Mouse (Mus musculus) ES-Bruce4 (cell line): Measurements from ENCODE around the gene Dhh. TPM values are rescaled to one million over a fixed set of nuclear protein-coding genes. Genes with fewer than 3 reads are reported as not detected.

Source experiments
- H3K27ac ChIP-seq: 2 replicates; pipeline ENCODE4 v1.5.1; 2012; ENCODE audit warnings: low read length, inconsistent platforms; ENCODE audit not compliant: insufficient read depth
- H3K27me3 ChIP-seq: 2 replicates; pipeline ENCODE4 v1.6.1; 2012; ENCODE audit warnings: mild to moderate bottlenecking, low read length, inconsistent platforms; ENCODE audit not compliant: control insufficient read depth, poor library complexity, insufficient read depth, severe bottlenecking
- H3K36me3 ChIP-seq: 2 replicates; pipeline ENCODE4 v1.6.1; 2012; ENCODE audit warnings: inconsistent platforms, mild to moderate bottlenecking, low read length, moderate library complexity; ENCODE audit not compliant: control insufficient read depth, poor library complexity, insufficient read depth, severe bottlenecking
- H3K4me1 ChIP-seq: one replicate; pipeline ENCODE4 v1.8.1; 2011; ENCODE audit warnings: low read length; ENCODE audit not compliant: control insufficient read depth, insufficient read depth
- H3K4me3 ChIP-seq: 2 replicates; pipeline ENCODE4 v1.5.1; 2011; ENCODE audit warnings: low read depth, mild to moderate bottlenecking, low read length
- H3K9ac ChIP-seq: 2 replicates; pipeline ENCODE4 v1.6.1; 2012; ENCODE audit warnings: low read depth, mild to moderate bottlenecking, inconsistent platforms; ENCODE audit not compliant: poor library complexity, severe bottlenecking
- H3K9me3 ChIP-seq: replicated peaks from 2 replicates; pipeline ENCODE4 v1.6.1; 2012; ENCODE audit warnings: mild to moderate bottlenecking, low read length, inconsistent platforms; ENCODE audit not compliant: control insufficient read depth, poor library complexity, insufficient read depth, severe bottlenecking
- CTCF ChIP-seq: IDR thresholded peaks from one replicate; pipeline ENCODE4 v1.8.1; 2011; ENCODE audit warnings: low read depth, low read length
- EP300 ChIP-seq: IDR thresholded peaks from 2 replicates; pipeline ENCODE4 v1.6.1; 2011; ENCODE audit warnings: low read depth, low read length; ENCODE audit not compliant: insufficient read depth
- POLR2A ChIP-seq: IDR thresholded peaks from one replicate; pipeline ENCODE4 v1.8.1; 2011; ENCODE audit warnings: low read length; ENCODE audit not compliant: insufficient read depth
- polyA plus RNA-seq: library from polyadenylated mRNA; stranded (reverse); fragments of >200 nt; gene quantifications from 2 replicates; pipeline ENCODE4 v1.2.4, GENCODE M21; 2011; ENCODE audit warnings: low read depth; ENCODE audit not compliant: missing spikeins, insufficient read depth, insufficient read length

Gene Dhh
- polyA plus RNA-seq, 1 experiment, result 0.40 TPM

DNA sequence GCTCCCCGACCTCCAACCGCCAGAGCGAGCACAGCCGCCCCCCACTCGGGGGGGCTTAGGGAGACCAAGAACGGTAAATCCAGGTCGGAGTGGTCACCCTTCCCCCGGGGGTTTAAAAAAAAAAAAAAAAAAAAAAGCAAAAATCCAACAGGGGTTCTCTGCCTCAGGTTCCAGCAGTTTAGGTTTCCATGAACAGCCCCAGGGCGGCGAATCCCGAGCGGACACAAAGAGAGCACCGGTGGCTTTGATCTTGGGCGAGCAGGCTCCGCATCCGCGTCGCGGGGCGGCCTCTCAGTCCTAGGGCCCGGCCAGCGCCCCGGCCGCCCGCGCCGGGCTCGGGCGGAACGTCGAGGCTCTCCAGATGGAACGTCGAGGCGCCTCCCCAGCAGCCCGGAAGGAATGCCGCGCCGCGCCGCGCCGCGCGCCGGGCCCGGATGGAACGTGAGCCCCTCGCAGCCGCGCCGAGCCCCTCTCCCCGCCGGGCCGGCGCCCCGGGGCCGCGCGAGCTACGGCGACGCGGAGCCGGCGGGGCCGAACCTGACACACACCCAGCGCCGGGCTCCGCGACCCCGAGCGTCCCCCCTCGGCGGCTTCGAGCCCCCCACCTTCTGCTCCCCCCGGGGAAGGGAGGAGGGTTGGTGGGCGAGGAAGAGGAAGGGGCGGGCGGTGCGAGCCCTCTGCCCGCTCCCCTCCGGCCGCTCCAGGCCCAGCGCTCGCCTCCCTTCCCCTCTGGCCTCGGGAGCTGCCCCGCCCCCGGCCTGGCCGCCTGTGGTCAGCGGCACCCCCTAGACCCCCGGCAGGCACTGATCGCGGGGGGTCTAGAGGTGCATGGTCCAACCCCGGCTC, 27.0 kb downstream of the Dhh start, which contains the start of gene Kmt2d:
Gene Kmt2d, minus strand, starts transcription at position 135 of the 846 bp plus-strand sequence.
- Histone ChIP-seq H3K4me3 (peak within 1 kb of the TSS; percentile 91), H3K9me3 (no peaks in the 10 kb centered on the region), H3K4me1 (peaks cover 2% of the 10 kb centered on the region), H3K9ac (peak within 1 kb of the TSS; percentile 96), H3K27ac (peak within 1 kb of the TSS; percentile 12; the same call in 1 of the 2 replicates), H3K27me3 (no peaks in the 10 kb centered on the region), H3K36me3 (peaks cover 4% of the 10 kb centered on the region; the same call in 1 of the 2 replicates)
- TF ChIP-seq POLR2A (no peak), EP300 (no peak), CTCF (no peak)

DNA sequence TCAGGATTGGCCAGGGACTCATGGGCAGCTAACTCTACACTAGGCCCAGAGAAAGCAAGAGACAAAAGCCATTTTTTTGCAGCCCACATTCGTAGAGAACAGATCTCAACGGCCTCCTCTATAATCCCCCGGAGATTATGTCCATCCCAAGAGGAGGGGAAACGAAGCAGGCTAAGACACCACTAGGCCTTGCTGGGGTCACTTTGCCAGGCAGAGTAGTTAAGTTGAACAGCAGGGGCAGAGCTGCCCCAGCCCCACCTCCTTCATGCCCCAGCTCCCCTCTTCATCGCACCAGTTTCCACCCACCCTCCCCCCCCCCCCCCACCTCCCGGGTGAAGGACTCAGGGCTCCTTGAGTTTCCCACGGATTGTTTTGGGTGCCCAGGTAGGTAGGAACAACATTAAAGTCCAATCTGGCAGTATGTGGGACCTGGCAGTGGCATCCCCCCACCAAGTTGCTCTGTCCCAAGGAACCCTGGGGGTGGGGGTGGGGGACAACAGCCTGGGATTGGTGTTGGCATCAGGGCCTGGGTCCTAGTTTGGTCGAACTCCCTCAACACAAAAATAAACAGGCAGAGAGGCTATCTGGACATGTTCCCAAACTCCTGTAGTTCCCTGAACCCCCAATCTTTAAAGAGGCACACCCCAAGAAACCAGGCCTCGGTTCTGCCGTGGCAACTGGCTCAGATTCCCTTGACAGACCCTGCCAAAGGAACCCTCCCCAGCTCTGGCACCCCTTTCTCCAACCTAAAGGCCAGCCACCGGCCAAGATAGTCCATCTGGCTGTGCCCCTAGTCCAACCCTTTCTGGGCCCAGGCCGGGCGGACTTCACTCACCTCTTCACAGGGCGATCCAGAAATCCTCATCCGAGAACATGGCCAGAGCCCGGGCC, 27.9 kb downstream of the Dhh start:
- no peaks in the 10 kb centered on the region for H3K27me3 ChIP-seq
- H3K9ac ChIP-seq, result peak overlapping the region; percentile 96
- TF ChIP-seq EP300, result no peak
- no peak for TF ChIP-seq CTCF
- TF ChIP-seq POLR2A, result no peak
- H3K9me3 ChIP-seq, result no peaks in the 10 kb centered on the region
- H3K36me3 ChIP-seq, result peaks cover 11% of the 10 kb centered on the region
- H3K4me3 ChIP-seq, result peak overlapping the region; percentile 91
- peaks cover 2% of the 10 kb centered on the region for H3K4me1 ChIP-seq
- no peak overlapping the region for H3K27ac ChIP-seq

DNA sequence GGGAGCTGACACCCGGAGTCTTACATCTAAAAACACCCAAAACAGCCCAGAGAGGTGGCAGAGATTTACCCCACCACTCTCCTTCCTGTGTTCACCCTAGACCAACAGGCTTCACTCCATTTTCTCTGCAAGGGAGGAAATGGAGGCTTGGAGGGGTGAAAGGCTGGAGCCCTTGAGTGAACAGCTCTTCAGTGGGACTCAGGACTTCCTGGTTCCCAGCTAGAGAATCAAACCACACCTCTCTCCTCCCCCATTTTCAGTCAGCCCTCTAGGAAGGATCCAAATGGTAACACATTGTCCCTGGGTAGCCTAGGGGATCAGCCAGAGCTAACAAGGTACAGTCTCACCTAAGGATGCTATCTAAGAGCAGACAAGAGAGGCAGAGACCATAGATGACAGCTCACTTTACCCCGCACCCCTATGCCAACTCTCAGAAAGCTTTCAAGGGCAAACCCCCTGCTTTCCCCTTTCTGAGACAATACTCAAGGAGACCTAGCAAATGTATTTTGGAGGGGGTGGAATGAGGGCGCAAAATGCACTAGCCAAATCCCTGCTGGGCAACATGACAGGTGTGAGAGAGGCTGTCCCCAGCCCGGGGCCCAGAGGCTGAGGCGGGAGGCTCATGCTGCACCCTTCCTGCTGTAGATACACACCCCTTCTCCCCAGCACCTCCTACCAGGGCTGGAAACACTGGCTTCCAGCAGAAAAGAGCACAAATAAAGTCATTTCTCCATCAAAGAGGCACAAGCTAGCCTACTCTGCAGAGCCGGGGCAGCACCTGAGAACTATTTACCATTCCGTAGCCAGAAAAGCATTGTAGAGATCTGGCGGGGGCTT, 28.8 kb downstream of the Dhh start:
- no peak overlapping the region for H3K27ac ChIP-seq
- H3K9me3 ChIP-seq, result no peaks in the 10 kb centered on the region
- peak overlapping the region; percentile 96 for H3K9ac ChIP-seq
- no peaks in the 10 kb centered on the region for H3K27me3 ChIP-seq
- TF ChIP-seq EP300 (no peak), CTCF (no peak)
- H3K4me3 ChIP-seq, result peak overlapping the region; percentile 54
- peaks cover 2% of the 10 kb centered on the region for H3K4me1 ChIP-seq
- H3K36me3 ChIP-seq, result peaks cover 20% of the 10 kb centered on the region

DNA sequence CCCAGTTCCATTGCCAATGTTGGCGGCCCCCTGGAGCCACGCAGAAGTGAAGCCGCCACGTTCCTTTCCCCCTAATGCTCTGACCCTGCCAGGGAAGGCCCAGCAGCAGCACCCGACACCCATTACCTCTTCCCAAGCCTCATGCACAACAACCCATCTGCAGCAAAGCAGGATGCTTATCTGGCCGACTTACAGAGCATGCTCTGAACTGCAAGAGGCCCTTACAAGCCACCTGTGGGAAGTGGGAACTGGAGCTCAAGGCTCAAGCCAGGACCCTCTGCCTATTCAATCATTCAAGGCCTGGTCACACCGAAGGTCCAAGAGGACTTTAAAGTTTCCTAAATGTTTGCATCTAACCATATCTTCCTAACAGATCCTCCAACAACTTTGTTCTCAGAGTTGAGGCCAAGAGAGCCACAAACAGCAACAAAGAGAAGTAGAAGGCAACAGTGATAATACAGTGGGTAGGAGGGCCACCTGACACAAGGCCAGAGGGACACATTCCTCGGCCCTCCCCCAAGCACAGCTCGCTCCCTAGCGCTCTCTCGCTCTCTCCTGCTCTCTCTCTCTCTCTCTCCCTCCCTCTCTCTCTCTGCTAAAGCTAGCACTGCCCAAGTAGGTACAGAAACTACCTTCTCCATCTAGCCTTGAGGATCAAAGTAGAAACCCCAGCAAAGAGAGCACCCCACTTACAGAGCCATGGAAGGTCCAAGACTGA, 29.8 kb downstream of the Dhh start:
- Histone ChIP-seq H3K36me3 (peaks cover 28% of the 10 kb centered on the region), H3K9ac (no peak overlapping the region), H3K4me1 (peaks cover 2% of the 10 kb centered on the region), H3K4me3 (no peak overlapping the region), H3K9me3 (no peaks in the 10 kb centered on the region), H3K27ac (no peak overlapping the region), H3K27me3 (no peaks in the 10 kb centered on the region)
- TF ChIP-seq POLR2A (no peak), EP300 (no peak), CTCF (no peak)

DNA sequence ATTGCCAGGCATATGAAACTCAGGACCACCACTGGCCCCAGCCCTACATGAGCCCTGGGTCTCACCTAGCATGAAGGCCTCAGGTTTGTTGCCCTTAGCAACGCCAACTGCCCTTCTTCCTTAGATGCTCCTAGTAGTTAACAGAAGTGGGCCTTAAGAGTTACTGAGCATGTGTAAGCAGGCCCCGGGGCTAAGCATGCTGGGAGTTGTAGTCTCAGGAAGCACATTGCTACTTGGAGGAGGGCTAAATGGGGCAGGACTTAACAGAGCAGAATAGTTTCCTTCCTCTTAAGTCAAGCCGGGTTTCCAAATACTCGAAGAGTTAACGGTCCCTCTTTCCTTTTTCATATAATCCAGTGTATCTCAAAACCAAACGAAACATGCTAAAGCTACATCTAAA, 31.0 kb downstream of the Dhh start:
- peaks cover 2% of the 10 kb centered on the region for H3K4me1 ChIP-seq
- H3K4me3 ChIP-seq, result no peak overlapping the region
- no peaks in the 10 kb centered on the region for H3K27me3 ChIP-seq
- no peak for TF ChIP-seq CTCF
- no peak for TF ChIP-seq EP300
- H3K27ac ChIP-seq, result no peak overlapping the region
- no peaks in the 10 kb centered on the region for H3K9me3 ChIP-seq
- no peak overlapping the region for H3K9ac ChIP-seq
- H3K36me3 ChIP-seq, result peaks cover 40% of the 10 kb centered on the region
